Mouse (Mus musculus) brain, embryonic 18.5 days (tissue): ENCODE results near the gene Atp2b2.

Experiments
- DNase-seq: peaks from one replicate; pipeline ENCODE4 v3.0.0-alpha.2; 2012; ENCODE audit warnings: low read depth, low spot score

The Atp2b2 gene

GRCm38 (mm10) chr6:113942355-113942754, 100.1 kb downstream of the Atp2b2 start:
- no peak for DNase-seq

DNA sequence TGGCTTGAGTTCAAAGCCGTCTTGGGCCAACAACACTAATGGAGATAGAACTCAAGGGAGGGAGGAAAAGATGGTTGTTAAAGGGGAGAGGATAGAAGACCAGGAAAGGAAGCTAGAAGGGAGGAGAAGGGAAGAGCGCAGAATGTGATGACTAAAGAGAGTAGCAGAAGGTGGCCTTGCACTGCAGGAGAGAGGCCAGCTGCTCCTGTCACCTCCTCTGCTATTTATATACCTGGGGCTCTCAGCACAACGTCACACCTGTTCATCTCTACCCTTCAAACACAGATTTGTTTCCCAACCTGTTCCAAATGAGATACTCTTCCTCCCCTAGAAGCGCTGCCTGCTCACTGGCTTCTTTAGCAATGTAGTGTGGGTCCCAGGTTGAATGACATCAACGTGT, 101.1 kb downstream of the Atp2b2 start:
- no peak for DNase-seq

DNA sequence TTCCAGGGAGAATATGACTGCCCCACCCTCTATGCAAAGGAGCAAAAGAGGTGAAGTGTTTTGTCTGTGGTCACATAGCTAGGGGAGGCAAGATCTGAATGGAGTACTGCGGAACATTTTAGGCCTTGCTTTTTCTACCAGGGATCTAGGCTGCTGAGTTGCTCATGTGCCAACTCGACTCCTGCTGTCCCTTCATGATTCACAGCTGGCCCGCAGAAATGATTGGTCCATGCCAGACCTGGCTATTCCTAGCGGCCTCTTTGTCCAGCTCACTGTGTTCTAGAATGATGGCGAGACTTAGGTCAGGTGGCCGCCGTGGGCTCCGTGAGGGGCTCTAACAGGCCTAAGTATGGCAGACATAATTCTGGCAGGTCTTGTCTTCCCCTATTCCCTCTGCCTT, 103.0 kb downstream of the Atp2b2 start:
- DNase-seq: no peak

DNA sequence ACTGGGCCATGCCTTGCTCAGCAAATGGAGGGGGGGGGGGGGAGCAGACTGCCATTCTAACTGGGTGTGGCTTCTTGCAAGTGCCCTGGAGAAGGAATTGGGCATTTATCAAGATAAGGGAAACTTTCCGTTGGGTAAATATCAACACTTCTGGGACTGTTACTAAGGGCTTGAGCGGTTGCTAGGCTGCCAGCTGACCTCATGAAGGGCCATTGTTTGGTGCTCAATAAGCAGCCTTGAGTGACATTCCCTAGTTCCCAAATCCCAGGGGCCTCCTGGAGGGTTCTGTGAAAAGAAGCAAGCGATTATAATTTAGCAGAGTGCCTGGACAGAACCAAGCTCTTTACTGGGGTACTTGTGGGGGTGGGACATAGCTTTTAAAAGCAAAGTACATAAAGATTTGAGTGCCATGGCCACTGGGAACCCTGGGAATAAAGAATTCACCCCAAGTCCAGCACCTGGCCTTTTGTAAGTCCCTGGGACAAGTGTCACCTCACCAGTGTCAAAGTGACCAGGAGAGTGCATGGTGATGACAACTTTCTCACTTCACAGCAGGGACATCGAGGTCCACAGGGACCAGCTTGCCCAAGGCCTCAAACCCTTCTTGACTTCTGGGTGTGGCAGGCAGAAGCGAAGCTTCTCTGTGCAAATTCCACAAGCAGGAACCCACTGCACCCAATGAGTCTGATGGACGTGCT, 105.5 kb downstream of the Atp2b2 start:
- no peak for DNase-seq

DNA sequence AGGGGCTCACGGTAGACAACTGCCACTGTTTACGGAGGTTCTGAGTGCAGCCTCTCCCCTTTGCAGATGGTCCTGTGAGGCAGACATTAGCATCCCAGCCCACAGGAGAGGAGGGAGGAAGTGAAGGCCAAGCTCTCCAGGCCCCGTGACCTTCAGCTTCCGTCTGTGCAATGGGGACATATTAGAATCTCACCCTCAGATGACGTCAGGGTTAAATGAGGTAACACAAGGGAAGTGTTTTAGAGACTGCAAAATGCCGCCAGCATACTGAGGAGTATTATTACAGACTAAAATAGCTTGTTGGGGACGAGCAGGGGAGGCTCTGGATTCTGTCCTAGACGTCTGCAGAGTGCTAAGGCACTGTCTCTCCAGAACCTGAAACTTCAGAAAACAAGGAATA, 106.3 kb downstream of the Atp2b2 start:
- DNase-seq: no peak

DNA sequence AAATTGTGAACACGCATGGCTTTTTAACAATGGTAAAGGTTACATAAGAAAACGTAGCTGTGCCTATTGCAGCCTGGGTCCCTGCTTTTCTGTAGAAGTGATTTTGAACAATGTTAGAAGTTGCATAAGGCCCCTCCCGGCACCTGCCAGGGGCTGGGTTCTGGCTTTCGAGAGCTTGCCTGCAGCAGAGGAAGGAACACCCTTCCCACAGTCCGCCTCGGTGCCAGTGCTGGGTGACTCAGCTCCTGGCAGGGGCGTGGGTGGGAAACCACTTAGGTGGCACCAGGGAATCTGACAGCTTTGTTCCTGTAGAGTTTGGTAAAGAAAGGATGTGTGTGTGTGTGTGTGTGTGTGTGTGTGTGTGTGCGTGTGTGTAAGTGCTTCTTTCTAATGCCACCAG, 107.7 kb downstream of the Atp2b2 start:
- DNase-seq: no peak

GRCm38 (mm10) chr6:113933261-113934151, 108.9 kb downstream of the Atp2b2 start:
- no peak for DNase-seq

GRCm38 (mm10) chr6:113929191-113929875, 113.1 kb downstream of the Atp2b2 start:
- DNase-seq: no peak

- peak; percentile 49 for DNase-seq
Observed at GRCm38 (mm10) chr6:113923249-113923648, 119.2 kb downstream of the Atp2b2 start.

DNA sequence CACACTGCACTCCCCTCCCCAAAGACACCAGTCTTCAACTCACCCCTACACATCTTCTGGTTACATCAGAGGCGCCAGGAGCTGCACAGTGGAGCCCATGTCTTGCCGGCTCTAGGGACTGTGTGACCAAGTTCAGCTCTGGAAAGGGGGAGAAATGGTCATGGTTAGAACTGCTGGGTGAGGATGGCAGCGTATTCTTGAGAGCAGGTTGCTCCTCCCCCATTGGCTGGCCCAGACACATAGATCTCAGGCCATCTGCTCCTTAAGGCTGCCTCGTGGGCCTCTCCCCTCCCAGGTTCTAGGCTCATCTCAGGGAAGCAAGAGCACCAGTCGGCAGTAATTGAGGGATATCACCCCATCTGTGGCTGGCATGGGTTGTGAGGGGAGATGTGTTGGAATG, 121.9 kb downstream of the Atp2b2 start:
- DNase-seq: no peak

DNA sequence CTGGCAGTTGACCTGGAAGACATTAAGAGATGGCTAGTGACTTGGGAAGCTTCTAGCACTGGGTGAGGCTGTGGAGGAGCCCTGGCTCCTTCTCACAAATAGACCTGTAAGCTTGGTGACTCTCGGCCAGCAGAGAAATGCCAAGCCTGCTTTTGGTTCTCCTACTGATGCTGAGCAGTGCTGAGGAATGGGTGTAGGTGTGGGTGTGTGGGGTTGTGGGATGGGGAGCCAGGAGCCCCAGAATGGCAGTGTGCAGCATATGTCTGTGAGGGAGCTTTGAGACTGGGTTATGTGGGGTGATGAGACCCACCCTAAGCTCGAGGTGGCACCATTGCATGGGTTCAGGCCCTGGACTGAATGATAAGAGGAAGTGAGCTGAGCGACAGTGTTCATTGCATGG, 129.7 kb downstream of the Atp2b2 start:
- DNase-seq: no peak

DNA sequence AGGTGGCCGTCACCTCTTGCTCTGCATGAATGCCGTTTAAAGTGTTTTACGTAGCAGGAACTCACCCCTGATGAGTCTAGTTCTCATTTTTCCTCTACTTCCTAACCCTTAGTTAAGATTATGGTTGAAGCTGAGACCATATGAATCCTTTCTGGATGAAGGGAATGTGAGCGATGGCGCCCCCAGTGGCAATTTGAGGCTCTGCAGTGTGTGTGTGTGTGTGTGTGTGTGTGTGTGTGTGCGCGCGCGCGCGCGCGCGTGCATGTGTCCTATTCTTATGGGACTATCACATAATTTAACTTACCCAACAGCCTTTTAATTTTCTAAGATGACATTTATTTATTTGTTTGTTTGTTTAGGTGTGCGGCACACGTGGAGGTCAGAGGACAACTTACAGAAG, 131.3 kb downstream of the Atp2b2 start:
- no peak for DNase-seq

GRCm38 (mm10) chr6:113910411-113911055, 131.9 kb downstream of the Atp2b2 start:
- DNase-seq: no peak

DNA sequence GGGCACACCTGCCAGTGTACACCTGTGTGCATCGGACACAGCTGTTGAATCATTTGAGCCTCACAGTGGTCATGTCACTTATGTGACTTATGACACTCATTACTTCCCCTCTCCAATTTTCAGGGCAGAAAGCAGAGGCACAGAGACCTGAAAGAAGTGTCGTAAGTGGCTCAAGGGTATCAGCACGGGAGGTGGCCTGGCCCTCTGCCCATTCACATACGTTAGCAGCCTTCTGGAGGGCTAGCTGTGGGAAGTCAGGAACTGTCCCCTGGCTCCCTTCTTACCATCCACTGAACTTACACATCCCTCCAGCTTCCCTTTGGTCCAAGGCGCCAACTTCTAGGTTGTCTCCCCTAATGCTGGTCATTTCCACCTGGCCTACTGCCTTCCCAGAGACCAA, 132.6 kb downstream of the Atp2b2 start:
- no peak for DNase-seq

GRCm38 (mm10) chr6:113908066-113908465, 134.3 kb downstream of the Atp2b2 start:
- DNase-seq: no peak

- no peak for DNase-seq
Observed at GRCm38 (mm10) chr6:113904406-113904805, 138.0 kb downstream of the Atp2b2 start.

DNA sequence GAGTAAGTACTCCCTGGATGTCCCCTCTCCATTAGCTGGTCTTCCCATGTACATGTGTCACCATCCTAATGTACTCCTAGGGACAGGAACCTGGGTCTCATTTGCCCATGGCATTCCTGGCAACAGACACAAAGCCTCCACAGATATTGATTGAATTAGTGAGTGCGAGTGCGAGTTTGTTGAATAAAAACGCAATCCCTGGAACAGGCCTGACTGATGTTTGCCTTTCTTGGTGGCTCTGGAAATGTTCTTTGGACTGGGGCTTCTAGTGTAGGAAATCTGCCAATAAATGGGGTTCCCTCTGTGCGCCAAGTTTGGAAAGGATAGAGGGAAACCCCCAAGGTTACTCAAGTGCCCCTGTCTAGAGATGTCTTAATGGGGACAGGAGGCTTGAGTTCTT, 146.4 kb downstream of the Atp2b2 start:
- DNase-seq: no peak

- DNase-seq: no peak
Observed at GRCm38 (mm10) chr6:113894008-113894407, 148.4 kb downstream of the Atp2b2 start.

DNA sequence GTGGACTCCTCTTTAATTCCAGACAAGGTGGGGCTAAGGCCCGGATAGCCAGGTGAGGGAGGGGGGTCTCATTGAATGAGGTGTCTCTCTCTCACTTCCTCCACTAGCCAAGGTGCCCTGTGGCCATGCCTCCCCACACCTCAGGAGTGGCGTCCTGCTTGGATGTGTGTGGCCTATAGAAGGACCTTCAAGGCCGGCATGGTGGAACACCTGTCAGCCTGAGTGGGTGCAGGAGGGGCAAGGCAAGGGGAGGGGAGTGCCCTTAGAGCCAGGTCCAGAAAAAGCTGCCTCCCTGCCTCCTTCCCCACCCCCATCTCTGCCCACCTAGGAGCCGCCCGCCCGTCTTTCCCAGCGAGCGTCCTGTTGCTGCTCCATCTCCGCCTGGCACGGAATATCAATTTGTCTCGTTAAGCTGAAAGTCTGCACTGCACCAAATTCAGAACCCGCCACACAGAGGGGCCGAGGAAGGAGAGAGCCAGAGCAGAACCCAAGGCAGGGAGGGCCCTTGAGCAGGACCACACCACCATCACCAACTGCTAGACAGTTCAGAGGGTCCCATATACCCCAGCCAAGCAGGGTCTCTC, 150.2 kb downstream of the Atp2b2 start:
- no peak for DNase-seq

- DNase-seq: peak; percentile 22
Observed at GRCm38 (mm10) chr6:113891225-113891967, 151.0 kb downstream of the Atp2b2 start.

DNA sequence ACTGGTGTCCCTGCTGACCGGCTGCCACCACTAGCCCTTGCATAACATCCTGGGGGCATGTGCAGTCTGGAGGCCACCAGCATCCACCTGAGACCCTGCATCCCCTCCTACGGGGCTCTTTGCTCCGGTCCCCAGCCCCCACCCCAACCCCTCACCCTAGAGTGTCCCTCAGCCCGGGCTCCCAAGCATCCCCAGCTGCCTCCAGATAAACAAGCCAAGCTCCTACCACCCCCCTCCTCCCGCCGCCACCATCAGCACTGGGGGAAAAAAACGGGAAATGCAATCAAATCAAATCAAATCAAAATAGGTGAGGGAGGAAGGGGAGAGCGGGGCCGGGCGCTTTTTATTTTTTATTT, 151.6 kb downstream of the Atp2b2 start:
- peak; percentile 22 for DNase-seq
